Comparison of ENCODE assay signal across 23 mouse cellular contexts in the genomic region with DNA sequence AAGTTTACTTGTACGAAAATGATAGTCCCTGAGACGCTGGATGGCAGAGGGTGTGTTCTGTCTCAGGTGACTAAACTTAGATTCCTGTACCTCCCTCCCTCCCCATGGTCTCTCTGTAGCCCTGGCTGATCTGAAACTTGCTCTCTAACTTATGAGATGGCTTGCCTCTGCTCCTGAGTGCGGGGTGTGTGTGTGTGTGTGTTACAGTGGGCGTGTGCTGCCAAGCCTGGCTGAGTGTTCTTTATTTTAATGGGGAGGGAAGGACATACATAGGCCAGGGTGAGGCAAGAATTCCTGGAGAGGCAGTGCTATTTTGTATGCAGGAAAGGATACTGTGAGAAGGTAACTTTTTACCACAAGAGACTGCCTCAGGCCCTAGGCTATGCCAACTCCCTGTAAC.
"Had no signal": no experiment of that assay in that cellular context is flagged by ENCODE, and none has a peak within 500 bp of the region (broad histone marks: within the 10 kb centered on the region; RNA-seq: fewer than 3 reads in every experiment).

No protein-coding gene starts in this region.

- H3K9me3 ChIP-seq: hindbrain, embryonic 15.5 days; limb, embryonic 13.5 days; limb, embryonic 15.5 days; liver, embryonic 12.5 days had no signal

- ATAC-seq: hindbrain, postnatal 0 days; intestine, embryonic 16.5 days; liver, embryonic 12.5 days had no signal

- H3K4me1 ChIP-seq: hindbrain, embryonic 13.5 days; hindbrain, embryonic 15.5 days; limb, embryonic 13.5 days; limb, embryonic 15.5 days; liver, embryonic 12.5 days had no signal

- H3K9ac ChIP-seq: heart, embryonic 12.5 days; hindbrain, embryonic 13.5 days; hindbrain, embryonic 15.5 days; limb, embryonic 13.5 days; limb, embryonic 15.5 days; liver, embryonic 12.5 days; liver, embryonic 14.5 days had no signal

- H3K27me3 ChIP-seq: heart, embryonic 12.5 days; hindbrain, embryonic 13.5 days; hindbrain, embryonic 15.5 days; limb, embryonic 13.5 days; limb, embryonic 15.5 days; liver, embryonic 12.5 days had no signal

- H3K4me2 ChIP-seq: heart, embryonic 12.5 days; hindbrain, embryonic 13.5 days; hindbrain, embryonic 15.5 days; limb, embryonic 13.5 days; limb, embryonic 15.5 days; liver, embryonic 12.5 days had no signal

- DNase-seq: gastrocnemius, postnatal 14 days; gastrocnemius, postnatal 36 days; heart, adult 18-20 months; heart, postnatal 10 days; heart, postnatal 36 days; kidney, adult 11 months; kidney, adult 2 months; kidney, adult 9 months; kidney, postnatal 36 days; layer of hippocampus, adult 9-11 months; layer of hippocampus, postnatal 36 days; left cerebral cortex, postnatal 4 days had no signal

- H3K4me3 ChIP-seq: heart, embryonic 10.5 days; heart, embryonic 12.5 days; hindbrain, embryonic 13.5 days; hindbrain, embryonic 15.5 days; limb, embryonic 13.5 days; limb, embryonic 15.5 days; liver, embryonic 12.5 days had no signal

- H3K27ac ChIP-seq: heart, embryonic 10.5 days; hindbrain, embryonic 13.5 days; hindbrain, embryonic 15.5 days; hindbrain, postnatal 0 days; kidney, postnatal 0 days; limb, embryonic 13.5 days; limb, embryonic 15.5 days; liver, embryonic 12.5 days; liver, embryonic 14.5 days had no signal
